Mouse (Mus musculus): Measurements from ENCODE around the gene Gls. TPM values are rescaled to one million over a fixed set of nuclear protein-coding genes. Genes with fewer than 3 reads are reported as not detected.

Gls gene
- polyA plus RNA-seq, 1 experiment from 2014 or later: 45.6 TPM

- Histone ChIP-seq H3K27ac (replicated peaks in 1 of 2; ENCODE audit: control insufficient read depth in 1 of 2, insufficient read depth in 1 of 2, low read depth in 2 of 2, low read length in 2 of 2) (no peak overlapping the region), H3K4me2 (ENCODE audit: low read length) (no peak overlapping the region), H3K36me3 (ENCODE audit: control insufficient read depth, insufficient read depth, low read length) (no peaks in the 10 kb centered on the region), H3K9me3 (ENCODE audit: control insufficient read depth, low read length) (no peaks in the 10 kb centered on the region), H3K4me3 (ENCODE audit: control insufficient read depth in 1 of 2, insufficient read depth in 1 of 2, low read depth in 1 of 2, low read length in 2 of 2) (no peak overlapping the region), H3K27me3 (ENCODE audit: control insufficient read depth, insufficient read depth, low read length) (no peaks in the 10 kb centered on the region), H3K9ac (ENCODE audit: low read length) (no peak overlapping the region), H3K4me1 (ENCODE audit: control insufficient read depth in 2 of 2, insufficient read depth in 2 of 2, low read length in 2 of 2) (peaks cover 4 to 5% of the 10 kb centered on the region in 2 experiments)
- 83% methylated on average over 4 of the region's 4 CpGs for WGBS
- no peak for ATAC-seq (ENCODE audit: insufficient number of reproducible peaks, insufficient read depth, low FRiP score, low read depth)
Observed at GRCm38 (mm10) chr1:52269596-52269995, 36.6 kb upstream of the Gls start.

- 90% methylated on average over 6 of the region's 6 CpGs for WGBS
- Histone ChIP-seq H3K36me3 (ENCODE audit: control insufficient read depth, insufficient read depth, low read length) (no peaks in the 10 kb centered on the region), H3K4me2 (ENCODE audit: low read length) (no peak overlapping the region), H3K27me3 (ENCODE audit: control insufficient read depth, insufficient read depth, low read length) (no peaks in the 10 kb centered on the region), H3K9me3 (ENCODE audit: control insufficient read depth, low read length) (no peaks in the 10 kb centered on the region), H3K4me3 (ENCODE audit: control insufficient read depth in 1 of 2, insufficient read depth in 1 of 2, low read depth in 1 of 2, low read length in 2 of 2) (no peak overlapping the region), H3K9ac (ENCODE audit: low read length) (no peak overlapping the region), H3K27ac (replicated peaks in 1 of 2; ENCODE audit: control insufficient read depth in 1 of 2, insufficient read depth in 1 of 2, low read depth in 2 of 2, low read length in 2 of 2) (no peak overlapping the region), H3K4me1 (ENCODE audit: control insufficient read depth in 2 of 2, insufficient read depth in 2 of 2, low read length in 2 of 2) (peaks cover 4 to 5% of the 10 kb centered on the region in 2 experiments)
- ATAC-seq (ENCODE audit: insufficient number of reproducible peaks, insufficient read depth, low FRiP score, low read depth): no peak
Observed at GRCm38 (mm10) chr1:52268006-52268405, 35.0 kb upstream of the Gls start.

GRCm38 (mm10) chr1:52267606-52268005 is 34.6 kb upstream of the Gls start:
- H3K27me3 ChIP-seq (ENCODE audit: control insufficient read depth, insufficient read depth, low read length): no peaks in the 10 kb centered on the region
- H3K36me3 ChIP-seq (ENCODE audit: control insufficient read depth, insufficient read depth, low read length): no peaks in the 10 kb centered on the region
- no peaks in the 10 kb centered on the region for H3K9me3 ChIP-seq (ENCODE audit: control insufficient read depth, low read length)
- no peak for ATAC-seq (ENCODE audit: insufficient number of reproducible peaks, insufficient read depth, low FRiP score, low read depth)
- H3K27ac ChIP-seq (replicated peaks in 1 of 2; ENCODE audit: control insufficient read depth in 1 of 2, insufficient read depth in 1 of 2, low read depth in 2 of 2, low read length in 2 of 2): no peak overlapping the region
- H3K4me1 ChIP-seq (ENCODE audit: control insufficient read depth in 2 of 2, insufficient read depth in 2 of 2, low read length in 2 of 2): peaks cover 4 to 5% of the 10 kb centered on the region in 2 experiments
- H3K9ac ChIP-seq (ENCODE audit: low read length): no peak overlapping the region
- H3K4me3 ChIP-seq (ENCODE audit: control insufficient read depth in 1 of 2, insufficient read depth in 1 of 2, low read depth in 1 of 2, low read length in 2 of 2): no peak overlapping the region
- no peak overlapping the region for H3K4me2 ChIP-seq (ENCODE audit: low read length)
- WGBS: 56% methylated on average over 3 of the region's 3 CpGs

- H3K4me3 ChIP-seq (ENCODE audit: control insufficient read depth in 1 of 2, insufficient read depth in 1 of 2, low read depth in 1 of 2, low read length in 2 of 2): no peak overlapping the region
- H3K27me3 ChIP-seq (ENCODE audit: control insufficient read depth, insufficient read depth, low read length): no peaks in the 10 kb centered on the region
- no peak overlapping the region for H3K4me2 ChIP-seq (ENCODE audit: low read length)
- H3K9ac ChIP-seq (ENCODE audit: low read length): no peak overlapping the region
- 68% methylated on average over 3 of the region's 3 CpGs for WGBS
- no peaks in the 10 kb centered on the region for H3K36me3 ChIP-seq (ENCODE audit: control insufficient read depth, insufficient read depth, low read length)
- H3K4me1 ChIP-seq (ENCODE audit: control insufficient read depth in 2 of 2, insufficient read depth in 2 of 2, low read length in 2 of 2): peaks cover 4 to 5% of the 10 kb centered on the region in 2 experiments
- H3K27ac ChIP-seq (replicated peaks in 1 of 2; ENCODE audit: control insufficient read depth in 1 of 2, insufficient read depth in 1 of 2, low read depth in 2 of 2, low read length in 2 of 2): no peak overlapping the region
- no peak for ATAC-seq (ENCODE audit: insufficient number of reproducible peaks, insufficient read depth, low FRiP score, low read depth)
- H3K9me3 ChIP-seq (ENCODE audit: control insufficient read depth, low read length): no peaks in the 10 kb centered on the region
Observed at GRCm38 (mm10) chr1:52265886-52266516, 33.0 kb upstream of the Gls start.

- H3K9me3 ChIP-seq (ENCODE audit: control insufficient read depth, low read length): no peaks in the 10 kb centered on the region
- ATAC-seq (ENCODE audit: insufficient number of reproducible peaks, insufficient read depth, low FRiP score, low read depth): no peak
- H3K9ac ChIP-seq (ENCODE audit: low read length): no peak overlapping the region
- no peaks in the 10 kb centered on the region for H3K36me3 ChIP-seq (ENCODE audit: control insufficient read depth, insufficient read depth, low read length)
- 51% methylated on average over 3 of the region's 3 CpGs for WGBS
- H3K27ac ChIP-seq (replicated peaks in 1 of 2; ENCODE audit: control insufficient read depth in 1 of 2, insufficient read depth in 1 of 2, low read depth in 2 of 2, low read length in 2 of 2): no peak overlapping the region
- no peak overlapping the region for H3K4me2 ChIP-seq (ENCODE audit: low read length)
- H3K27me3 ChIP-seq (ENCODE audit: control insufficient read depth, insufficient read depth, low read length): no peaks in the 10 kb centered on the region
- H3K4me1 ChIP-seq (ENCODE audit: control insufficient read depth in 2 of 2, insufficient read depth in 2 of 2, low read length in 2 of 2): no peaks in the 10 kb centered on the region
- no peak overlapping the region for H3K4me3 ChIP-seq (ENCODE audit: control insufficient read depth in 1 of 2, insufficient read depth in 1 of 2, low read depth in 1 of 2, low read length in 2 of 2)
Observed at GRCm38 (mm10) chr1:52264290-52264689, 31.3 kb upstream of the Gls start.

GRCm38 (mm10) chr1:52260354-52261090 is 27.5 kb upstream of the Gls start:
- Histone ChIP-seq H3K9ac (ENCODE audit: low read length) (no peak overlapping the region), H3K9me3 (ENCODE audit: control insufficient read depth, low read length) (no peaks in the 10 kb centered on the region), H3K4me1 (ENCODE audit: control insufficient read depth in 2 of 2, insufficient read depth in 2 of 2, low read length in 2 of 2) (no peaks in the 10 kb centered on the region), H3K36me3 (ENCODE audit: control insufficient read depth, insufficient read depth, low read length) (no peaks in the 10 kb centered on the region), H3K4me2 (ENCODE audit: low read length) (no peak overlapping the region), H3K27me3 (ENCODE audit: control insufficient read depth, insufficient read depth, low read length) (no peaks in the 10 kb centered on the region), H3K27ac (replicated peaks in 1 of 2; ENCODE audit: control insufficient read depth in 1 of 2, insufficient read depth in 1 of 2, low read depth in 2 of 2, low read length in 2 of 2) (no peak overlapping the region), H3K4me3 (ENCODE audit: control insufficient read depth in 1 of 2, insufficient read depth in 1 of 2, low read depth in 1 of 2, low read length in 2 of 2) (no peak overlapping the region)
- no peak for ATAC-seq (ENCODE audit: insufficient number of reproducible peaks, insufficient read depth, low FRiP score, low read depth)
- 90% methylated on average over 4 of the region's 4 CpGs for WGBS

GRCm38 (mm10) chr1:52258006-52258749 is 25.1 kb upstream of the Gls start:
- no peak for ATAC-seq (ENCODE audit: insufficient number of reproducible peaks, insufficient read depth, low FRiP score, low read depth)

More at GRCm38 (mm10) chr1:52258006-52258749, 25.1 kb upstream of the Gls start:
- Histone ChIP-seq H3K4me2 (ENCODE audit: low read length) (no peak overlapping the region), H3K4me3 (ENCODE audit: control insufficient read depth in 1 of 2, insufficient read depth in 1 of 2, low read depth in 1 of 2, low read length in 2 of 2) (no peak overlapping the region), H3K9me3 (ENCODE audit: control insufficient read depth, low read length) (no peaks in the 10 kb centered on the region), H3K27ac (replicated peaks in 1 of 2; ENCODE audit: control insufficient read depth in 1 of 2, insufficient read depth in 1 of 2, low read depth in 2 of 2, low read length in 2 of 2) (no peak overlapping the region), H3K27me3 (ENCODE audit: control insufficient read depth, insufficient read depth, low read length) (no peaks in the 10 kb centered on the region), H3K4me1 (ENCODE audit: control insufficient read depth in 2 of 2, insufficient read depth in 2 of 2, low read length in 2 of 2) (no peaks in the 10 kb centered on the region), H3K9ac (ENCODE audit: low read length) (no peak overlapping the region), H3K36me3 (ENCODE audit: control insufficient read depth, insufficient read depth, low read length) (no peaks in the 10 kb centered on the region)
- WGBS: 85% methylated on average over 9 of the region's 9 CpGs

Measured in heart, embryonic 14.5 days (tissue).